Mouse (Mus musculus): ENCODE measurements around the gene Kcnj6. TPM values are rescaled to one million over a fixed set of nuclear protein-coding genes. Genes with fewer than 3 reads are reported as not detected.
"Not testable (repeated sequence)": the region's sequence is repeated elsewhere in the genome, so short reads cannot be mapped to it uniquely, and the experiment has no call there.

The Kcnj6 gene
- total RNA-seq, 2 experiments from 2014 or later: 86.2 to 86.7 TPM

GRCm38 (mm10) chr16:94866300-94866956 is 131.1 kb downstream of the Kcnj6 start:
- intact Hi-C loops (cut with DNase I): no loop called here

GRCm38 (mm10) chr16:94865796-94866195 is 131.7 kb downstream of the Kcnj6 start:
- intact Hi-C loops (cut with DNase I): no loop called here
- DNase-seq (ENCODE audit: low spot score in 2 of 2): no peak

More at GRCm38 (mm10) chr16:94866300-94866956, 131.1 kb downstream of the Kcnj6 start:
- DNase-seq (ENCODE audit: low spot score in 2 of 2): no peak

GRCm38 (mm10) chr16:94865101-94865500 is 132.4 kb downstream of the Kcnj6 start:
- DNase-seq (ENCODE audit: low spot score in 2 of 2): no peak
- intact Hi-C loops (cut with DNase I): no loop called here

GRCm38 (mm10) chr16:94863475-94863874 is 134.0 kb downstream of the Kcnj6 start:
- intact Hi-C loops (cut with DNase I): no loop called here

GRCm38 (mm10) chr16:94855990-94856389 is 141.5 kb downstream of the Kcnj6 start:
- DNase-seq (ENCODE audit: low spot score in 2 of 2): no peak
- intact Hi-C loops (cut with DNase I): no loop called here

More at GRCm38 (mm10) chr16:94863475-94863874, 134.0 kb downstream of the Kcnj6 start:
- no peak for DNase-seq (ENCODE audit: low spot score in 2 of 2)

DNA sequence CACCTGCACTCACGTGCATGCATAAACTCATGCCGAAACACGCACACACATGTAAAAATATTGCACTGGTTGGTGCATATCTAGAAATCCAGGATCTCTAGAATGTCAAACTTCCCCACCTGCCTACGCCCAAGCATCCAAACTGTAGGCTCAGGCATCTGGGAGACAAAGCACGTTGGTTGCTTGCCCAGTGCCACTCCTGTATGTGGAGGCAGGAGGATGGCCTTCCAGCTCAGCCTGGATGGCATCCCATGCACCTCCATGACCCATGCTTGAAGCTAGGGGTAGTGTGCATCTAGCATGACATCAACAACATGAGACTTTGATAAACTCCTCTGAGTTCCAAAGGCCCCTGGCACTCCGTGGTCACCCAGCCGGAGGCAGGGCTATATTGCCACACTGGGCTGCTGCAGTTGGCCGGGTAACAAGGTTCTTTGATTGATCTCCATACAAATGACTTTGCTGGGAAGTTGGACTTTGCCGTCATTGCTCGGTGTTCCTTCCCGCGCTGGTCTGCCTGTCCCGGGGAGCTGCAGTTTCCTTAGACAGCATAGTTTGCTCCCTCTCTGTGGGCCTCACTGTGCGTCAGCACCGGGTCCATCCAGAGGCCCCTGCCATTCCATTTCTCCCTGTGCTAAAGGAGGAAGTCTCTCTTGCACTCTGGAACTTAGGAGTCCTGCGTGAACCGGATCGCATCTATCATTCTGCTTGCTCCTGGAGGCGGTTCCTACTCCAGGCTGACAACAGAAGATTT is 144.9 kb downstream of the Kcnj6 start:
- peak in 1 of 2 experiments; percentile 69 for DNase-seq (ENCODE audit: low spot score in 2 of 2)
- intact Hi-C loops (cut with DNase I): no loop called here

DNA sequence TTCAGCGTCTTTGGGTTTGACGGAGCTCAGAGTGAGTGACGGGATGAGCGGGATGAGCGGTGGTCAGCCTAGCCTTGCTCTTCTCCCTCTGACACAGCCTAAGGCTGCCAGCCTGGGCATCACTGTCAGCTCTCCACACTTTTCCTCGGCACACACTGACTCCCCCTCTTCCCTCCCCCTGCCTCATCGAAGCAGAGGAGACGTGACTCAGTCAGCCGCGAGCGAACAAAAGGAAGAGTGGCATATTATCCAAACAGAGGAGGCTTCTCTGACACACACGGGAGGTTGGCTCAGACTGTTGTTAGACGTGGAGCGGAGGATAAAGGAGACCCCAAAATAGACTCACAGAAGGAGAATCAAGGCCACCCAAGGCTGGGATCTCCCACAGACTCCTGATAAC is 147.1 kb downstream of the Kcnj6 start:
- intact Hi-C loops (cut with DNase I): no loop called here
- DNase-seq (ENCODE audit: low spot score in 2 of 2): peak; percentile 37 to 84

DNA sequence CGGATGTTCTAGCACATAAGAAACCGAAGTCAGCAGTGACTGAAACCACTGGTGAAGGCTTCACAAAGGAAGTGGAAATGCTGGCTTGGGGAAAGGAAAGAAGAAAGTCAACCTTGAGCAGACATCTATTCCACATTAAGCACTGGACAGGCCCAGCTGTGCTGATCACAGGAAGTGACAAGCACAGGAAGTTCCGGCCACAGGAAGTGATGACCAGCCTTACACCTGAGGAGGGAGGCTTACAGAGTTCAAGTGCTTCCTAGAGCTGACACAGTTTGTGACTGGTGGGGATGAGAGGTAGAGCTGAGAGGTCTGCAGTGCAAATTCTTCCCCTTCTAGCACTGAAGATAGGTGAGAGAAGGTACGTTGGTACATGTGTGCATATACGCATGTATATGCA is 151.5 kb downstream of the Kcnj6 start:
- no peak for DNase-seq (ENCODE audit: low spot score in 2 of 2)
- intact Hi-C loops (cut with DNase I): no loop called here

DNA sequence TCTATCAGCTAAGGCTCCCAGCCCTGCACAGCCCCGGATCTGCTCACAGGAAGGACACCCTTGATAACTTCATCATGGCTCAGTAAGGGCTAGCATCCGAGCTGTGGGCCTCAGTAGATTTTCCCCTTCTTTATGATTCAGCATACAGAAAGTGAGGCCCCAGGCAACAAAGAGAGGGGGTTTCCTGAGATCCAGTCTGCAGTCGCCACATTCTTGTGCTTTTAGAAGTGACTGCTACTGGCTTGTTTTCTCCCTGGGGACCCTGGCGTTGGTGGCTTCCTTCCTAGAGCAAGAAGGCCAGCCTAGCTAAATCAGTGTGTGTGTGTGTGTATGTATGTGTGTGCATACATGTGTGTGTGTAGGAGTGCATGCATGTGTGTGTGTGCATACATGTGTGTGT is 152.7 kb downstream of the Kcnj6 start:
- intact Hi-C loops (cut with DNase I): loop anchor here (5.0 kb wide), 1 partner anchor 38 kb away; no protein-coding TSS in a partner anchor
- DNase-seq (ENCODE audit: low spot score in 2 of 2): no peak

DNA sequence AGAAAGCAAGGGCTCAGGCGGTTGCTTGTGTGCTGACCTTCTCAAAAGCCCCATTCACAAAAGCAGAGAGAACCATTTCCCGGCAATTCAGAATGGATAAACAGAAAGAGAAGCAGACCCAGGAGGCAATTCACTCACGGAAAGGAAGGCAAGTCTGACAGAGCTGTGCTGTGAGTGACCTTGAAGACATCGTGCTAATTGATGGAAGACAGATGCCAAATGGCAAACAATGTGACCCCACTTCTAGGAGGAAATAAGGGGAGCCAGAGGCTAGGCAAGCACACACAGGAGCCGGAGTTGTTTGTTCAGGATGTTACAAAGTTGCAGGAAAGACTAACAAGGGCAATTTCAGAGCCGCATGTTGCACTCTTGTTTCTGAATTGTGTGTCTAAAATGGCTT is 158.1 kb downstream of the Kcnj6 start:
- intact Hi-C loops (cut with DNase I): no loop called here
- no peak for DNase-seq (ENCODE audit: low spot score in 2 of 2)

DNA sequence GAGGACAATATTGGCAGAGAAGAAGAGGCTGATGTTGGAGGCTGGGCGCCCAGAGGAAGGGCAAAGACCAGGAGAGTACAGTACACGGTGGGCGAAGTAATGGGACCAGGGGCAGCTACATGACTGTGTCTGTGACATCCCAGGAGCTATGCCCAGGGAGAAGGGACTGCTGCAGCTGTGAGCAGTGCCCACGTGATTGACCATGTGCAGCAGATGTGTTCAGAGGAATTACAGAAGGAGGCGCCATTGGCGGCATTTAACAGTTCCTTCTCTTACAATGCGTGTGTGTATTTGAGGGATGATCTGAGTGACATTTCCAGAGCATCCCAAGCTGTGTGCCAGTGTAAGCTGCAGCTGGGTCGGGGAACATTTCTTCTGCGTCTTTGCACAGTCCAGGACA is 159.6 kb downstream of the Kcnj6 start:
- intact Hi-C loops (cut with DNase I): no loop called here
- no peak for DNase-seq (ENCODE audit: low spot score in 2 of 2)

DNA sequence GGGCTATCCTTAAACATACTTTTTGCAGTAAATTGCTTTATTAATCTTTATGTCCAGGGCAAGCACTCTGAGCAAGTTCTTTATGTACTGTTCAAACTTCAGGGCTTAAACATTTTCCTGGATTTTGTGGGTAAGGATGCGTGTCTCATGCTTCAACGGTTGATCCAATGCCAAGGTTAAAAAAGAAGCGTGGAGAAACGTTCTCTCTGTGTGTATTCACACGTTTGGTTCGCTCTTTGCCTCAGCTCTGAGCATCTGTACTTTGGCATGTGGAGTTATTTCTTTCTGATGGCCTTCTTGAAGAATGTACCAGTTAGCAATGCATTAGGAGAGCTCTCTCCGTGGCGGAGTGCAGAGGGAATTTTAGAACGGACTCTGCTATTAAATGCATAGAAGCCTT is 163.0 kb downstream of the Kcnj6 start:
- intact Hi-C loops (cut with DNase I): no loop called here
- DNase-seq (ENCODE audit: low spot score in 2 of 2): peak in 1 of 2 experiments; percentile 54

DNA sequence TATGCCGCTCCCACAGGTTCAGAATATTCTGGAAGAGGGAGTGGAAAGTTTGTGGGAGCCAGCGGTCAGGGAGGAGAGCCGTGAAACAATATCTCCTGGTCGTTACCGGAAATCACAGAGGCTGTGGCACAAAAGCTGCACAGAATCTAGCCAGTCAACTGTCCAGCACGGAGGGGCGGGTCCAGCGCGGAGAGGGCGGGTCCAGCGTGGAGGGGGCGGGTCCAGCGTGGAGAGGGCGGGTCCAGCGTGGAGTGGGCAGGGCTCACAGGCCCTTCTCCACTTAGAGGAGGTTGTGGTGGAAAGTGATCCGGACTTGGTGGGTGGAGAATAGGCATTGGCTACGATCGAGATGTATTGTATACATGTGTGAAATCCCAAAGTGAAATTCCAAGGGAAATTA is 169.3 kb downstream of the Kcnj6 start:
- no peak for DNase-seq (ENCODE audit: low spot score in 2 of 2)
- intact Hi-C loops (cut with DNase I): no loop called here

GRCm38 (mm10) chr16:94827092-94827585 is 170.4 kb downstream of the Kcnj6 start:
- peak in 1 of 2 experiments; percentile 70 for DNase-seq (ENCODE audit: low spot score in 2 of 2)
- intact Hi-C loops (cut with DNase I): no loop called here

DNA sequence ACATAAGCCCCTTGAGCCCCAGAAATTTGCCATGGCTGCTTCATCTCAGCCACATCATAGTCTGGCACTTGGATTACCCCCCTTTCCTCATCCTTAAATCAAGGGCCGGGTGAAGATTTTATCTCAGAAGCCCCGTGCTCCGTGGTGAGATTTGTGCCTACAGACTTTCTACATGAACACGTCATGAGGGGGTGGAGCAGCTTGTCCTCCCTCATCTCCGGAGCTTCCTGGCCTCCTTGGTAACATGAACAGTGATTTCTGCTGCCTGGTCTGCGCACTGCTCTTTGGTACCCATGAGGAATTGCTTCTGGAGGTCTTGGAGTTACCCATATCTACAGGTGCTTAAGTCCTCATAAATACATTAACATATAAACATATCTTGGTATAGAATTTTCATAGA is 172.2 kb downstream of the Kcnj6 start:
- intact Hi-C loops (cut with DNase I): no loop called here
- peak in 1 of 2 experiments; percentile 79 for DNase-seq (ENCODE audit: low spot score in 2 of 2)

DNA sequence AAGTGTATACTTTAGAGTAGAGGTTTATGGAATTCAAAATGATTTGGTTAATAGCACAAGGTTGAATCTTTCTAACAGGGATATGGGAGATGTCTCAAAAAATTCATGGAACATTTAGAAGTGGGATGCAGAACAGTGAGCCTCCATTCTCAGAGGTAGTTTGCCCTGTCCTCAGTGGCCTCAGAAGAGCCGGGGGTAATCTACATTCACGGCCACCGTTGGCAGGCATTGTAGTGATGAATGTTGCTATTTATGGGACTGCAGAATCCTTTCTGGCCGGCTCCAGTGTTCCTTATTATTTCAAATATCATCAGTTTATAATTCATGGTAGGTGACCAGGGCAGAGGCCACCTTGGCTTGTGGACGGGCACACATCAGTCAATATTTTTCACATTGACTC is 174.9 kb downstream of the Kcnj6 start:
- no peak for DNase-seq (ENCODE audit: low spot score in 2 of 2)
- intact Hi-C loops (cut with DNase I): no loop called here

GRCm38 (mm10) chr16:94821610-94822009 is 175.9 kb downstream of the Kcnj6 start:
- intact Hi-C loops (cut with DNase I): no loop called here
- DNase-seq (ENCODE audit: low spot score in 2 of 2): peak in 1 of 2 experiments; percentile 58

GRCm38 (mm10) chr16:94816391-94816790 is 181.1 kb downstream of the Kcnj6 start:
- DNase-seq (ENCODE audit: low spot score in 2 of 2): peak; percentile 44 to 76
- intact Hi-C loops (cut with DNase I): loop anchor here (1.0 to 10.0 kb wide), 3 partner anchors 116 to 528 kb away; partner anchors contain the start of gene Kcnj6

- peak in 1 of 2 experiments; percentile 39 for DNase-seq (ENCODE audit: low spot score in 2 of 2)
- intact Hi-C loops (cut with DNase I): loop anchor here (1.0 to 10.0 kb wide), 3 partner anchors 116 to 529 kb away; partner anchors contain the start of gene Kcnj6
Observed at GRCm38 (mm10) chr16:94815891-94816290, 181.6 kb downstream of the Kcnj6 start.

- intact Hi-C loops (cut with DNase I); DNase-seq (ENCODE audit: low spot score in 2 of 2): not testable (repeated sequence)
Observed at GRCm38 (mm10) chr16:94809286-94809685, 188.2 kb downstream of the Kcnj6 start.

DNA sequence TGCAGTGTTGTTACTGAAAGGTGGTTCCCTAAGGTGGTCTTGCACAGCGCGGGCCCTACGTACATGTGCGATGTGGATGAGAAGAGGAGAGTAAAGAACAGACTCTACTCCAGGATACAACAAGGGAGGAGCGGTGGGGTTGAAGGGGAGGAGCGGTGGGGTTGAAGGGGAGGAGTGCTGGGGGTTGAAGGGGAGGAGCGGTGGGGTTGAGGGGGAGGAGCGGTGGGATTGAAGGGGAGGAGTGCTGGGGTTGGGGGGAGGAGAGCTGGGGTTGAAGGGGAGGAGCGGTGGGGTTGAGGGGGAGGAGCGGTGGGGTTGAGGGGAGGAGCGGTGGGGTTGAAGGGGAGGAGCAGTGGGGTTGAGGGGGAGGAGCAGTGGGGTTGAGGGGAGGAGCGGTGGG is 199.3 kb downstream of the Kcnj6 start:
- intact Hi-C loops (cut with DNase I): no loop called here
- DNase-seq (ENCODE audit: low spot score in 2 of 2): no peak
